Mouse (Mus musculus) liver, adult (tissue): Measurements from ENCODE around the gene Rnf141.

Experiments used
- GATA4 ChIP-seq: IDR thresholded peaks from 2 replicates; pipeline ENCODE4 v1.6.1; 2014; ENCODE audit warnings: mild to moderate bottlenecking, low read length; ENCODE audit not compliant: insufficient replicate concordance

Rnf141 gene

DNA sequence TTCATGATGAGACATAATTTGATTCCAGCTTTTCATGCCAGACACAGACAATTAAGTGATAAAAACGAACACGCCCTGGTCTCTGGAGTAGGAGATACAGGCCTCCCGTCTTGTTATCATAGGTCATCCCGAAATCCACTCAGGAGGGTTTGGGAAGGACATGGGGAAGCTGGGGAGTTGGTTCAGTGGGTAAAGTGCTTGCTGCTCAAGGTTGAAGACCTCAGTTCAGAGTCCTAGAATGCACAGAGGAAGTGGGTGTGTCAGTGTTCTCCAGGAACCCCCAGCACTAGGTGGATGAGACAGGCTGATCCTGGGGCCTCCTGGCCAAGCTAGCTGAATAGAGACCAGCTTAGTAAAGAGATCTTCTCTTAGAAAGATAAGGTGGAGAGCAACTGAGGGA, 73.3 kb downstream of the Rnf141 start:
- TF ChIP-seq GATA4 = no peak

DNA sequence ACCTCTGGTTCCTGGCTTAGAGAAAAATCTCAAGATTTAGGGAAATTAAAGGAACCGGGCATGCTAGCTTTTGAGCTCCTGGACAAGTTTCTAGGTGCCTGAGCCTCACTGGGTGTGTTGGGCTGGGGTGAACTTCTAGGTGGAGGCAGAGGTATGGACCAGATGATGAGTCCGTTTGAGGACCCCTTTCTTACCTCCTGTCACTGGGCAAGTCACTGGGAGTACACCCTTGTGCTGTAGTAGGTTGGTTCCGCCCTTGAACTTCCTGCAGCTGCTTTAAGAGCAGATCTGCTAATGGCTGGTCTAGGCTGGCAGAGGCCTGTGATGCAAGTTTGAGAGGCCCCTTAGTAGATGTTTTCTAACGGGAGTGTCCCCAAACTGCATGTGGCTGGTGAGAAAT, 75.2 kb downstream of the Rnf141 start:
- TF ChIP-seq GATA4 = no peak

DNA sequence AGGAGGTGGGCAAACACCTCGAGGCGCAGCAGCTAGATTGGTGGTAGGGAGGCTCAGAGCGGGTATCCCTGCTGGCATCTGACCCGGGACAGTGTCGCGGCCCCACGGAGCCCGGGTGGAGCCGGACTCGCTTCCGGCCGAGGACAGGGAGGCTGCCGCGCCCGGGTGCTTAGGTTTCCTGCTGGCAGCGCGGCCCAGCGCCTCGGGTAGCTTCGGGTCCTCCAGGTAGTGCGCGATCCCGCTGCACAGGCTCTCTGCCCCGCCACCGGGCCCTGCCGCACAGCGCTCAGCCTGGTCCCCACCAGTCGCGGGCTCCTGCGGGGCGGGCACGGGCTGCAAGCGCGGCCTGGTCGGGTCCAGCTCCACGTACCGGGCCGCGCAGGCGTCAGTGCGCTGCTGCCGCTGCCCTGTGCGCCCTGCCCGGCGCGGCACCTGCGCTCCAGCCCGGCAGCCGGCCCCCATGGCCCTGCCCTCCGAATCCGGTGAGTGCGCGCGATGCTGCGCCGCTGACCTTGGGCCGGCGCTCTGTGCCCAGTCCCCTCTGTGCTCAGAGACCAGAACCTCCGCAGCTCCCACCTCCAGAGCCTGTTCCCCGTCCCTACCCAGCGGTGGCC, 75.7 kb downstream of the Rnf141 start:
- no peak for TF ChIP-seq GATA4

DNA sequence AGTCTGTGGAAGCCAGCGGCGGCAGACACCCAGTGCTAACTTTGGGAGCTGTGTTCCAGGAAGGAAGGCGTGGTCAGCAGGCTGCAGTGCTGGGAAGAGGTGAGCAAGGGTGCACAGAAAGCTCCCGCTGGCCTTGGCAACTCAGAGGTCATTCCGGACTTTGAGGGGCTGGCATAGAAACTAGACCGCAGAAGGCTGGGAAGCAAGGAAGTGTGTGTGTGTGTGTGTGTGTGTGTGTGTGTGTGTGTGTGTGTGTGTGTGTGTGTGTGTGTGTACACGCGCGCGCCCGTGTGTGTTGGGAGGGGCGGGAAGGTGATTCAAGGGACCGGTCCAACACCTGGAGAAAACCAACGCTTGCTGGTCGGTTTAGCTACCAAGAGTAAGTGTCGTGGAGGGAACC, 76.3 kb downstream of the Rnf141 start, which contains the start of gene Ampd3:
Gene Ampd3 (plus strand): TSS at position 206 of the 400 bp plus-strand sequence.
- no peak for TF ChIP-seq GATA4

DNA sequence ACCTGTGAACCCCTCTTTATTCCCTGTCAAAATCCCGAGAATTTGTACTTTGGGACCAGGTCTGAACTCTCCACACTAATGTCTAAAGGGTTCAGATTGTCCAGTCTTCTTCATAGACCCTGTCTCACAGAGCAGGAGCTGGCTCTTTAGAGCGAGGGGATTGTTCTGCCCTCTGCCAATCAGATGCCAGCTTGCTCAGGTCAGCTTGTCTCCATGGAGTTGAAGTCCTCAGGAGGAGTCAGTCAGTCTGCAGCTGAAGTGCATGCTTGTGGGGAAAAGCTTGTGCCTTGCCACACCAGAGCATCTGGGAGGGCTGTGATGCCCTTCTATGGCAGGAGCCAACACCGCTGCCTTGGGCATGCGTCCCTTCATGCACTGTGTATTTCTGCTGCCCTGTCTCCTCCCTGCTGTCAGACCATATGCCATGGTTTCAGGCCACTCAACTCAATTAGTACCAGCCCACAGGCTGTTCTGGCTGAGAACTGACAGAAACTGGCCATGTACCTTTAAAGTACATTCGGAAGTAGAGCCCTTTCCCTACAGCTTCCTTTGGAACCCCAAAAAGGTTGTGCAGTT, 81.6 kb downstream of the Rnf141 start:
- TF ChIP-seq GATA4 = no peak

DNA sequence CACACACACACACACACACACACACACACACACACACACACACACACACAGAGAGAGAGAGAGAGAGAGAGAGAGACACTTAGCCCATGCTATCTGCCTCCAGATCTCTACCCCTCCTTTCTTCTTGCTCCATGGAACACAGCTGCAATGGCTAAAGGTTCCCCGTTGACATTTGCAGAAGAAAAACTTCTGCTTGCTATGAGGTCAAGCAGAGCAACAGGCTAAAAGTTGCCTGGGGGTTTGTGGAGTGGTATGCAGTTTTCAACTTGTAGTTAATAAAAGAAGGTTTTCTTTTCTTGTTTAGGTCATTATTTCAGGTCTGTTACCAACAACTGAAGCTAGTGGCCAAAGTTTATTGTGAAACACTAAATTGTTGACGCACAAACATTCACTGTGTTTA, 87.8 kb downstream of the Rnf141 start:
- TF ChIP-seq GATA4 = no peak

DNA sequence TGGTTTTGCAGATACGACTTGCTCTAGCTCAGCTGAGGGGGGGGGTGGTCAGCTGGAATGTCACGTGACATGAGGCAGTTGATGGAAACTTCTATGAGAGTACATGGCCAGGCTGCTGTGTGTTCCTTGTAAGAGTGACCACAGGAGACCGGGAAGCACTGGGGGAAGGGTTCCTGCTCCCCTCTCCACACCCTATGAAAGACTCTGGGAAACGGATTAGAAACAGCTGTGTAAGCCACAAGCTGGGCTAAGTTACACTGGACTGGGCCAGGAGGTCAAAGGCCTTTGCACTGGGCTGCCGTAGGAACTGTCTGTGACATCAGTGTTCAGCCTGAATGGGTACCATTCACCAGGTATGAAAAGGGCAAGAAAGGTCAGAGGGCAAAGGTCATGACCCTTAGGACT, 90.3 kb downstream of the Rnf141 start:
- TF ChIP-seq GATA4 = no peak

DNA sequence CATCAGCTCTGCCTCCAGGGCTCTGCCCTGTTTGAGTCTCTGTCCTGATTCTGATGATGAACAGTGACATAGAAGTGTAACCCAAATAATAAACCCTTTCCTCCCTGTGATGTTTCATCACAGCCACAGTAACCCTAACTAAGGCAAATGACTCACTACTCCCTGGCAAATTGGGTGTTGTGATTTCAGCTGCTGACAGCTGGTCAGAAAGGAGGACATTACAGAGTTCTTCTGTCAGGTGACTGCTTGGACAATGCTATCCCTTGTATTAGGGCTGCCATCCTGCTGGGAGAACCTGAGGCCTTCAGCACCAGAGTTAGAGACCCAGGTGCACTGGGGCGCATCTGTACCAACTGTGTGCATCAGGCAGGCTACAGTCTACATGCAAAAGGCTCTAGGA, 90.9 kb downstream of the Rnf141 start:
- TF ChIP-seq GATA4 = no peak

DNA sequence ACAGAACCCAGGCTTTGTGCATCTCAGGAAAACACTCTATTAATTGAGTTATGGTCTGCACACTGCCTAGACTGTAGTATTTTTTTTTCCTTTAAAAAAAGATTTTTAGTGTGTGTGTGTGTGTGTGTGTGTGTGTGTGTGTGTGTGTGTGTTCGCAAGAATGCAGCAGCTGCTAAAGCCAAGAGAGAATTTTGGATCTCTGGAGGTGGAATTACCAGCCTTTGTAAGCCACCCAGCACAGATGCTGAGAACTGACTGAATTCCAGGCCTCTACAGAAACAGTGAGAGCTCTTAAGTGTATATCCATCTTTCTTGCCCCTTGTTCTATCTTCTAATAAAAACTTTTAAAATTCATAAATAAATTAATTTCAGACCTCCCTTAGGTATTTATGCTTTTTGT, 92.6 kb downstream of the Rnf141 start:
- TF ChIP-seq GATA4 = no peak

DNA sequence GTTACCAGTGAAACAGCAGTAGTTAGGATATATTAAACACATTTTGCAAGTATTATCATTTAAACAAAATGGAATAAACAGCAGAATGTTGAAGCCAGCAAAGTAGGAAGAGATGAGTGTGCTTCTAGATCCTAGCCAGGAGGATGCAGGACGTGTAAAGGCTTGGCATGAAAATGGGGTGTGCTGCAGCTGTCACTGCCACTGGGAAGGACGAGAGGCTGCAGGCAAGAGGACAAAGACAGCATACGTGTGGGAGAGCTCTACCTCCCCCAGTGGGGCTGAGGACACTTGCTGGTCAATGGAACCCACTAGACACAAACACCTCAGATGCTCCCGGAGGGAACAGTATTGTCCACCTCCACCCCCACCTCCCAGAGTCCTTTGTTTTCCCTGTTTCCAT, 93.4 kb downstream of the Rnf141 start:
- TF ChIP-seq GATA4 = no peak
